Mouse (Mus musculus) neural tube, embryonic 11.5 days (tissue): Measurements from ENCODE around the gene Plekhg2. TPM values are rescaled to one million over a fixed set of nuclear protein-coding genes. Genes with fewer than 3 reads are reported as not detected.

ENCODE experiments used
- ATAC-seq: fragments of 200-750 bp; cut with Nextera tagmentation; 2 replicates; pipeline ENCODE4 v1.8.0; 2017; ENCODE audit warnings: moderate number of reproducible peaks, mild to moderate bottlenecking, moderate TSS enrichment, moderate library complexity; ENCODE audit not compliant: insufficient read depth, low FRiP score, low TSS enrichment
- DNase-seq: peaks from one replicate; pipeline ENCODE4 v3.0.0-alpha.2; 2015; ENCODE audit warnings: low spot score
- H3K27ac ChIP-seq: fragments of 300-500 bp; sonication (generic); 2 replicates; pipeline ENCODE4 v1.5.1; 2014; ENCODE audit warnings: low read depth, mild to moderate bottlenecking, low read length
- H3K27me3 ChIP-seq: fragments of 300-500 bp; sonication (generic); 2 replicates; pipeline ENCODE4 v1.6.1; 2014; ENCODE audit warnings: mild to moderate bottlenecking, low read length, mixed read lengths; ENCODE audit not compliant: control insufficient read depth, insufficient read depth
- H3K36me3 ChIP-seq: fragments of 300-500 bp; sonication (generic); 2 replicates; pipeline ENCODE4 v1.6.1; 2014; ENCODE audit warnings: mild to moderate bottlenecking, low read length, moderate library complexity, mixed read lengths; ENCODE audit not compliant: control insufficient read depth, insufficient read depth
- H3K4me1 ChIP-seq: fragments of 300-500 bp; sonication (generic); 2 replicates; pipeline ENCODE4 v1.6.1; 2014; ENCODE audit warnings: low read length, mixed read lengths; ENCODE audit not compliant: control insufficient read depth, insufficient read depth
- H3K4me2 ChIP-seq: fragments of 300-500 bp; sonication (generic); 2 replicates; pipeline ENCODE4 v1.6.1; 2014; ENCODE audit warnings: low read depth, mild to moderate bottlenecking, moderate library complexity
- H3K4me3 ChIP-seq: fragments of 300-500 bp; sonication (generic); 2 replicates; pipeline ENCODE4 v1.5.1; 2014; ENCODE audit warnings: low read depth, low read length
- H3K9ac ChIP-seq: fragments of 300-500 bp; sonication (generic); 2 replicates; pipeline ENCODE4 v1.6.1; 2014; ENCODE audit warnings: mild to moderate bottlenecking, low read length
- H3K9me3 ChIP-seq: fragments of 300-500 bp; sonication (generic); 2 replicates; pipeline ENCODE4 v1.6.1; 2016; ENCODE audit warnings: low read length; ENCODE audit not compliant: control insufficient read depth
- WGBS: fragments of 180-500 bp; shearing (Covaris S2); extraction: QIAGEN DNeasy Blood & Tissue Kit; methylation state at CpG from one replicate; pipeline ENCODE4 v1.1.7; 2014; 5-methylcytosine and 5-hydroxymethylcytosine counted together
- polyA plus RNA-seq: library from polyadenylated mRNA; unstranded; fragments of >200 nt; fragmentation: Nextera tagmentation; extraction: Ambion mirVana; gene quantifications from 2 replicates; pipeline ENCODE4 v1.2.1, GENCODE M21; 2014

Gene Plekhg2
- polyA plus RNA-seq, 1 experiment from 2014 or later, result 50.5 TPM

- Histone ChIP-seq H3K27me3 (no peaks in the 10 kb centered on the region), H3K4me1 (peaks cover 7% of the 10 kb centered on the region), H3K9ac (no peak overlapping the region), H3K36me3 (peaks cover 14% of the 10 kb centered on the region), H3K27ac (no peak overlapping the region), H3K9me3 (no peaks in the 10 kb centered on the region), H3K4me3 (no peak overlapping the region), H3K4me2 (no peak overlapping the region)
- WGBS, result 28% methylated on average over 4 of the region's 4 CpGs
- ATAC-seq (no peak; the same call in 1 of the 2 replicates), DNase-seq (peak; percentile 85)
Observed at GRCm38 (mm10) chr7:28386462-28386861, 14.1 kb upstream of the Plekhg2 start.

DNA sequence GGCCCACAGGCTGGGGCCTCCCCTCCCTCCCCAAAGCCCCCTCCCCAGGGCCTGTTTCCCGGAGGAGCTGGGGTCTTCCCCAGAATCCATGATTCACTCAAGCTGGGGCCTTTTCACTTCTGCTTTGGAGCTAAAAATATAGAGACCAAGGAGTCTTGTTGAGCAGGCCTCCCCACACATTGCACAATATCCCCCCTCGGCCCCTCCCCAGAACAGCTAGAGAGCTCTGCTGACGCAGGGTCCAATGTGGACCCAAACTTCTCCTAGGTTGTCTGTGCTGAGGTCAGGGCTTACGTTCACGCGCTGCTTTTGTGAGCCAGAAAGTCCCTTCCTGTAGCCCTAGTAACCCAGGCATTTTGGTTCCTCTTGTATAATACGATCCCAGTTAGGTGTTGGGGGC lies 13.6 kb upstream of the Plekhg2 start:
- Histone ChIP-seq H3K4me3 (no peak overlapping the region), H3K4me1 (peaks cover 11% of the 10 kb centered on the region), H3K36me3 (peaks cover 14% of the 10 kb centered on the region), H3K27ac (no peak overlapping the region), H3K27me3 (no peaks in the 10 kb centered on the region), H3K9ac (no peak overlapping the region), H3K4me2 (no peak overlapping the region), H3K9me3 (no peaks in the 10 kb centered on the region)
- DNase-seq (no peak), ATAC-seq (no peak)
- WGBS, result 93% methylated on average over 7 of the region's 7 CpGs

GRCm38 (mm10) chr7:28385196-28385595 lies 12.8 kb upstream of the Plekhg2 start:
- Histone ChIP-seq H3K4me3 (no peak overlapping the region), H3K9me3 (no peaks in the 10 kb centered on the region), H3K4me2 (no peak overlapping the region), H3K4me1 (peaks cover 13% of the 10 kb centered on the region), H3K27ac (no peak overlapping the region), H3K9ac (no peak overlapping the region), H3K27me3 (no peaks in the 10 kb centered on the region), H3K36me3 (peaks cover 11% of the 10 kb centered on the region)
- DNase-seq, result no peak
- WGBS, result 93% methylated on average over 9 of the region's 9 CpGs
- ATAC-seq, result no peak

GRCm38 (mm10) chr7:28384162-28384561 lies 11.8 kb upstream of the Plekhg2 start:
- ATAC-seq (no peak), DNase-seq (no peak)
- Histone ChIP-seq H3K4me1 (peaks cover 18% of the 10 kb centered on the region), H3K27me3 (no peaks in the 10 kb centered on the region), H3K36me3 (peaks cover 9% of the 10 kb centered on the region; the same call in 1 of the 2 replicates), H3K9ac (no peak overlapping the region), H3K27ac (no peak overlapping the region), H3K9me3 (no peaks in the 10 kb centered on the region), H3K4me2 (no peak overlapping the region), H3K4me3 (no peak overlapping the region)
- WGBS, result 88% methylated on average over 6 of the region's 6 CpGs

GRCm38 (mm10) chr7:28383606-28384005 lies 11.2 kb upstream of the Plekhg2 start:
- no peak overlapping the region for H3K4me3 ChIP-seq
- 79% methylated on average over 4 of the region's 4 CpGs for WGBS
- no peaks in the 10 kb centered on the region for H3K9me3 ChIP-seq
- no peak overlapping the region for H3K9ac ChIP-seq
- H3K36me3 ChIP-seq, result peaks cover 7% of the 10 kb centered on the region; the same call in 1 of the 2 replicates
- no peak overlapping the region for H3K27ac ChIP-seq
- no peak for ATAC-seq
- no peaks in the 10 kb centered on the region for H3K27me3 ChIP-seq
- peaks cover 21% of the 10 kb centered on the region for H3K4me1 ChIP-seq
- H3K4me2 ChIP-seq, result no peak overlapping the region
- no peak for DNase-seq

- no peak for ATAC-seq
- no peak for DNase-seq
- H3K4me2 ChIP-seq, result no peak overlapping the region
- no peaks in the 10 kb centered on the region for H3K9me3 ChIP-seq
- no peak overlapping the region for H3K27ac ChIP-seq
- H3K4me3 ChIP-seq, result no peak overlapping the region
- WGBS, result 80% methylated on average over 11 of the region's 11 CpGs
- H3K9ac ChIP-seq, result no peak overlapping the region
- no peaks in the 10 kb centered on the region for H3K27me3 ChIP-seq
- peaks cover 26% of the 10 kb centered on the region for H3K4me1 ChIP-seq
- H3K36me3 ChIP-seq, result 0 out of 2 replicates have a peak, but pooled peaks cover 4% of the 10 kb centered on the region
Observed at GRCm38 (mm10) chr7:28382981-28383396, 10.6 kb upstream of the Plekhg2 start.

GRCm38 (mm10) chr7:28382347-28382951 lies 10.1 kb upstream of the Plekhg2 start:
- Histone ChIP-seq H3K36me3 (peaks cover 5% of the 10 kb centered on the region), H3K4me1 (peaks cover 31% of the 10 kb centered on the region), H3K9me3 (no peaks in the 10 kb centered on the region), H3K4me3 (no peak overlapping the region), H3K9ac (no peak overlapping the region), H3K4me2 (peak overlapping the region; percentile 17; the same call in 1 of the 2 replicates), H3K27me3 (no peaks in the 10 kb centered on the region), H3K27ac (no peak overlapping the region)
- DNase-seq (no peak), ATAC-seq (no peak)
- WGBS, result 71% methylated on average over 9 of the region's 12 CpGs

GRCm38 (mm10) chr7:28381938-28382337 lies 9.5 kb upstream of the Plekhg2 start:
- Histone ChIP-seq H3K27ac (peak overlapping the region; percentile 51), H3K9ac (peak overlapping the region; percentile 49), H3K4me2 (peak overlapping the region; percentile 17), H3K27me3 (no peaks in the 10 kb centered on the region), H3K4me3 (0 out of 2 replicates have a peak overlapping the region, but pooled peaks have one; percentile 3), H3K4me1 (peaks cover 32% of the 10 kb centered on the region), H3K9me3 (no peaks in the 10 kb centered on the region), H3K36me3 (peaks cover 5% of the 10 kb centered on the region)
- no peak for ATAC-seq
- DNase-seq, result peak; percentile 69
- 3% methylated on average over 20 of the region's 20 CpGs for WGBS
